Mouse (Mus musculus) liver, embryonic 15.5 days (tissue): ENCODE measurements around the gene Aox2. TPM values are rescaled to one million over a fixed set of nuclear protein-coding genes. Genes with fewer than 3 reads are reported as not detected.

ENCODE experiments used
- ATAC-seq: fragments of 200-750 bp; cut with Nextera tagmentation; 2 replicates; pipeline ENCODE4 v1.8.0; 2017; ENCODE audit warnings: moderate number of reproducible peaks, mild to moderate bottlenecking, moderate library complexity; ENCODE audit not compliant: insufficient read depth
- H3K27ac ChIP-seq: fragments of 300-500 bp; sonication (generic); replicated peaks from 2 replicates; pipeline ENCODE4 v1.5.1; 2015; ENCODE audit warnings: mild to moderate bottlenecking, inconsistent platforms
- H3K27me3 ChIP-seq: fragments of 300-500 bp; sonication (generic); 2 replicates; pipeline ENCODE4 v1.6.1; 2015; ENCODE audit warnings: mild to moderate bottlenecking, inconsistent platforms
- H3K36me3 ChIP-seq: fragments of 300-500 bp; sonication (generic); replicated peaks from 2 replicates; pipeline ENCODE4 v1.6.1; 2015; ENCODE audit warnings: moderate library complexity, mild to moderate bottlenecking, inconsistent platforms
- H3K4me1 ChIP-seq: fragments of 300-500 bp; sonication (generic); replicated peaks from 2 replicates; pipeline ENCODE4 v1.6.1; 2015; ENCODE audit warnings: inconsistent platforms
- H3K4me2 ChIP-seq: fragments of 300-500 bp; sonication (generic); 2 replicates; pipeline ENCODE4 v1.6.1; 2015; ENCODE audit warnings: moderate library complexity, mild to moderate bottlenecking, inconsistent platforms
- H3K4me3 ChIP-seq: fragments of 300-500 bp; sonication (generic); replicated peaks from 2 replicates; pipeline ENCODE4 v1.5.1; 2015; ENCODE audit warnings: mild to moderate bottlenecking, inconsistent platforms
- H3K9ac ChIP-seq: fragments of 300-500 bp; sonication (generic); 2 replicates; pipeline ENCODE4 v1.6.1; 2015; ENCODE audit warnings: moderate library complexity, mild to moderate bottlenecking, inconsistent platforms
- H3K9me3 ChIP-seq: fragments of 300-500 bp; sonication (generic); replicated peaks from 2 replicates; pipeline ENCODE4 v1.6.1; 2016; ENCODE audit warnings: inconsistent platforms
- WGBS: fragments of 180-500 bp; shearing (Covaris S2); methylation state at CpG from one replicate; pipeline ENCODE4 v1.1.7; 2015; ENCODE audit warnings: mixed read lengths; ENCODE audit not compliant: insufficient replicate concordance; 5-methylcytosine and 5-hydroxymethylcytosine counted together
- polyA plus RNA-seq: library from polyadenylated mRNA; unstranded; fragments of >200 nt; fragmentation: Nextera tagmentation; extraction: Ambion mirVana; gene quantifications from 2 replicates; pipeline ENCODE4 v1.2.1, GENCODE M21; 2015

Aox2 gene
- polyA plus RNA-seq, 1 experiment from 2014 or later = not detected

- WGBS = 67% methylated on average over 5 of the region's 5 CpGs
- no peaks in the 10 kb centered on the region for H3K36me3 ChIP-seq
- no peaks in the 10 kb centered on the region for H3K4me1 ChIP-seq
- no peak for ATAC-seq
- no peak overlapping the region for H3K9ac ChIP-seq
- H3K4me3 ChIP-seq = no peak overlapping the region
- H3K4me2 ChIP-seq = no peak overlapping the region
- H3K9me3 ChIP-seq = no peaks in the 10 kb centered on the region
- H3K27me3 ChIP-seq = no peaks in the 10 kb centered on the region
- no peak overlapping the region for H3K27ac ChIP-seq
These were observed 104.6 kb downstream of the Aox2 start for GRCm38 (mm10) chr1:58382586-58383281.

- peak overlapping the region; percentile 93 for H3K9ac ChIP-seq
- H3K9me3 ChIP-seq = no peaks in the 10 kb centered on the region
- peak overlapping the region; percentile 77 for H3K4me2 ChIP-seq
- H3K27ac ChIP-seq = peak overlapping the region; percentile 96
- H3K27me3 ChIP-seq = no peaks in the 10 kb centered on the region
- H3K4me3 ChIP-seq = peak overlapping the region; percentile 97
- no peak for ATAC-seq
- 44% methylated on average over 19 of the region's 19 CpGs for WGBS
- H3K36me3 ChIP-seq = peaks cover 21% of the 10 kb centered on the region
- H3K4me1 ChIP-seq = peaks cover 30% of the 10 kb centered on the region
These were observed 113.5 kb downstream of the Aox2 start for GRCm38 (mm10) chr1:58391421-58392267.

GRCm38 (mm10) chr1:58392268-58392651, 114.1 kb downstream of the Aox2 start:
- WGBS = under 1% methylated on average over 16 of the region's 16 CpGs
- peak overlapping the region; percentile 77 for H3K4me2 ChIP-seq
- H3K9me3 ChIP-seq = no peaks in the 10 kb centered on the region
- no peaks in the 10 kb centered on the region for H3K27me3 ChIP-seq
- H3K9ac ChIP-seq = peak overlapping the region; percentile 93
- peaks cover 30% of the 10 kb centered on the region for H3K4me1 ChIP-seq
- peak overlapping the region; percentile 96 for H3K27ac ChIP-seq
- H3K4me3 ChIP-seq = peak overlapping the region; percentile 97
- H3K36me3 ChIP-seq = peaks cover 27% of the 10 kb centered on the region
- ATAC-seq = no peak

- peak within 1 kb of the TSS; percentile 97 for H3K4me3 ChIP-seq
- H3K36me3 ChIP-seq = peaks cover 32% of the 10 kb centered on the region
- no peaks in the 10 kb centered on the region for H3K9me3 ChIP-seq
- ATAC-seq = peak; percentile 97
- H3K9ac ChIP-seq = peak within 1 kb of the TSS; percentile 93
- no peaks in the 10 kb centered on the region for H3K27me3 ChIP-seq
- H3K4me2 ChIP-seq = peak within 1 kb of the TSS; percentile 77
- 0% methylated on average over 43 of the region's 61 CpGs for WGBS
- H3K4me1 ChIP-seq = peaks cover 30% of the 10 kb centered on the region
- H3K27ac ChIP-seq = peak within 1 kb of the TSS; percentile 96
These were observed 114.6 kb downstream of the Aox2 start, which contains the start of gene Bzw1 for GRCm38 (mm10) chr1:58392652-58393283. Gene Bzw1 (plus strand): TSS chr1:58392898.

- ATAC-seq = peak; percentile 64
- Histone ChIP-seq H3K9me3 (no peaks in the 10 kb centered on the region), H3K9ac (peak overlapping the region; percentile 93), H3K4me2 (peak overlapping the region; percentile 77), H3K27me3 (no peaks in the 10 kb centered on the region), H3K4me1 (peaks cover 30% of the 10 kb centered on the region), H3K27ac (peak overlapping the region; percentile 96), H3K36me3 (peaks cover 40% of the 10 kb centered on the region), H3K4me3 (peak overlapping the region; percentile 97)
- WGBS = 1% methylated on average over 74 of the region's 90 CpGs
These were observed 115.4 kb downstream of the Aox2 start for GRCm38 (mm10) chr1:58393284-58394195.

- H3K27me3 ChIP-seq = no peaks in the 10 kb centered on the region
- WGBS = 76% methylated on average over 3 of the region's 3 CpGs
- H3K4me2 ChIP-seq = peak overlapping the region; percentile 77
- H3K4me3 ChIP-seq = no peak overlapping the region; the same call in 1 of the 2 replicates
- ATAC-seq = no peak
- 0 out of 2 replicates have a peak overlapping the region, but pooled peaks have one; percentile 3 for H3K9ac ChIP-seq
- H3K36me3 ChIP-seq = peaks cover 57% of the 10 kb centered on the region
- no peaks in the 10 kb centered on the region for H3K9me3 ChIP-seq
- H3K4me1 ChIP-seq = peaks cover 30% of the 10 kb centered on the region
- no peak overlapping the region for H3K27ac ChIP-seq
These were observed 117.2 kb downstream of the Aox2 start for GRCm38 (mm10) chr1:58395341-58395740.

GRCm38 (mm10) chr1:58396179-58396578, 118.1 kb downstream of the Aox2 start:
- no peaks in the 10 kb centered on the region for H3K27me3 ChIP-seq
- ATAC-seq = no peak
- no peak overlapping the region for H3K4me3 ChIP-seq
- no peak overlapping the region for H3K9ac ChIP-seq
- 74% methylated on average over 1 of the region's 1 CpGs for WGBS
- peaks cover 65% of the 10 kb centered on the region for H3K36me3 ChIP-seq
- H3K27ac ChIP-seq = no peak overlapping the region
- no peaks in the 10 kb centered on the region for H3K9me3 ChIP-seq
- peaks cover 30% of the 10 kb centered on the region for H3K4me1 ChIP-seq
- H3K4me2 ChIP-seq = no peak overlapping the region

- Histone ChIP-seq H3K27me3 (no peaks in the 10 kb centered on the region), H3K4me1 (peaks cover 18% of the 10 kb centered on the region), H3K4me3 (no peak overlapping the region), H3K36me3 (peaks cover 79% of the 10 kb centered on the region), H3K27ac (no peak overlapping the region), H3K9me3 (no peaks in the 10 kb centered on the region), H3K4me2 (no peak overlapping the region), H3K9ac (no peak overlapping the region)
- ATAC-seq = no peak
- WGBS = 90% methylated on average over 6 of the region's 6 CpGs
These were observed 119.6 kb downstream of the Aox2 start for GRCm38 (mm10) chr1:58397731-58398130.

GRCm38 (mm10) chr1:58401396-58401795, 123.3 kb downstream of the Aox2 start:
- no peak overlapping the region for H3K4me3 ChIP-seq
- 76% methylated on average over 6 of the region's 6 CpGs for WGBS
- no peak overlapping the region for H3K27ac ChIP-seq
- H3K27me3 ChIP-seq = no peaks in the 10 kb centered on the region
- 0 out of 2 replicates have a peak, but pooled peaks cover 3% of the 10 kb centered on the region for H3K4me1 ChIP-seq
- peaks cover 87% of the 10 kb centered on the region for H3K36me3 ChIP-seq
- no peaks in the 10 kb centered on the region for H3K9me3 ChIP-seq
- H3K4me2 ChIP-seq = no peak overlapping the region
- H3K9ac ChIP-seq = no peak overlapping the region
- ATAC-seq = peak; percentile 80

- H3K27ac ChIP-seq = no peak overlapping the region
- 0 out of 2 replicates have a peak, but pooled peaks cover 3% of the 10 kb centered on the region for H3K4me1 ChIP-seq
- H3K27me3 ChIP-seq = no peaks in the 10 kb centered on the region
- peaks cover 81% of the 10 kb centered on the region for H3K36me3 ChIP-seq
- H3K9ac ChIP-seq = no peak overlapping the region
- 84% methylated on average over 5 of the region's 5 CpGs for WGBS
- no peaks in the 10 kb centered on the region for H3K9me3 ChIP-seq
- no peak for ATAC-seq
- H3K4me3 ChIP-seq = no peak overlapping the region
- no peak overlapping the region for H3K4me2 ChIP-seq
These were observed 125.6 kb downstream of the Aox2 start for GRCm38 (mm10) chr1:58403745-58404144.
